Mouse (Mus musculus) embryonic fibroblast, embryonic 13.5 days (primary cell): ENCODE data around the gene Fbxw11. TPM values are rescaled to one million over a fixed set of nuclear protein-coding genes. Genes with fewer than 3 reads are reported as not detected.
A peak's percentile ranks its signal among the peaks of the same experiment; 100 is the strongest.

ENCODE experiments used
- H3K27ac ChIP-seq: 2 replicates; pipeline ENCODE4 v1.5.1; 2012; ENCODE audit warnings: low read length, control low read depth, inconsistent platforms; ENCODE audit not compliant: insufficient read depth
- H3K4me1 ChIP-seq: 2 replicates; pipeline ENCODE4 v1.6.1; 2011; ENCODE audit warnings: low read length; ENCODE audit not compliant: control insufficient read depth, insufficient read depth
- H3K4me3 ChIP-seq: 2 replicates; pipeline ENCODE4 v1.5.1; 2011; ENCODE audit warnings: mild to moderate bottlenecking, control low read depth, low read length; ENCODE audit not compliant: insufficient read depth
- CTCF ChIP-seq: IDR thresholded peaks from 2 replicates; pipeline ENCODE4 v1.5.1; 2011; ENCODE audit warnings: mild to moderate bottlenecking, control low read depth, low read length, moderate library complexity, borderline replicate concordance; ENCODE audit not compliant: insufficient read depth
- POLR2A ChIP-seq: IDR thresholded peaks from 2 replicates; pipeline ENCODE4 v1.6.1; 2011; ENCODE audit warnings: low read depth, mild to moderate bottlenecking, control low read depth, low read length, moderate library complexity
- polyA plus RNA-seq: library from polyadenylated mRNA; stranded (reverse); fragments of >200 nt; gene quantifications from 2 replicates; pipeline ENCODE4 v1.2.4, GENCODE M21; 2011; ENCODE audit warnings: low read depth; ENCODE audit not compliant: missing spikeins, insufficient read length

Gene Fbxw11
- polyA plus RNA-seq, 1 experiment, result 77.9 TPM

DNA sequence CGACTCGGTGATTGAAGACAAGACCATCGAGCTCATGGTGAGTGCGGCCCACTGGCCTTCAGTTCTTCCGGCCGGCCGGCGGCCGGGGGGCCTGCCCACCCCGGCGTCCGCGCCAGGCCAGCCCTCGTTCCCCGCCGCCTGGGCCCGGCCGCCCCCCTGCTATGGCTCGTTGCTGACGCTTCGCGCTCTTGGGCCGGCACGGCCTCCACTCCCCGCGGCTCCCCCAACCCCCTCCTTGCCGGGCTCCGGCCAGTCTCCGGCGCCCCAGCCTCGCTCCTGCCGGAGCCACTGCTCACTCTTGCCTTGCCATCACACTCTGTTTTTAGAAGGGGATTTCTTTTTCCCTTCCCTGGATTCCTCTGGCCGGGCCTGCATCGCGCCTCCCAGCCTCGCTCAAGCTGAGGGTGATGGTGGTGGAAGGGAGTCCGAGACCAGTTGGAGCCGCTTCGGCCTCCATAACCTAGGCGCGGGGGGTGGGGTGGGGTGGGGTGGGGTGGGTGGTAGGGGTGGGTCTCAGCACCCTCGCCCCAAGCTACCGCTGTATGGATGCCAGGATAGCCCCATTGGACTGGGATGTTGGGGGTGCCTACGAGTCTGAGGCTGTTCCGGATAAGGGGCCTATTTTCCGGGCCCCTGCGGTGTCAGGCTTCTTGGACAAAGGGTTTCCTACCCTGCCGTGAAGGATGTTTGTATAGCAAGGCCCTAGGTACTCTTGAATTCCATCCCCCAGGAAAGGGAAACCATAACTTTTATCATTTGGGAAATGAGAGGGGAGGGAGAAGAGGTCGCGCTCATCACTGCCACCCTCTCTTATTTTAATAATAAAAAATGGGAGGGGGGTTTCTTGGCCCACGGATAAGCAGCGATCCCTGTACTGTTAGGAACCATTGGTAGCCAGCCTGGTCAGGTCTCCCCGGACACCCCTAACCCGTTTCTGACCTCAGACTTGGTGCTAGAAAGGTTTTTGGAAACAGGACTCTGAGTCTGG is 669 bp downstream of the Fbxw11 start:
- H3K4me1 ChIP-seq, result peaks cover 15% of the 10 kb centered on the region
- peak overlapping the region; percentile 63 for H3K4me3 ChIP-seq
- H3K27ac ChIP-seq, result peak overlapping the region; percentile 93
- TF ChIP-seq POLR2A (no peak), CTCF (no peak)

DNA sequence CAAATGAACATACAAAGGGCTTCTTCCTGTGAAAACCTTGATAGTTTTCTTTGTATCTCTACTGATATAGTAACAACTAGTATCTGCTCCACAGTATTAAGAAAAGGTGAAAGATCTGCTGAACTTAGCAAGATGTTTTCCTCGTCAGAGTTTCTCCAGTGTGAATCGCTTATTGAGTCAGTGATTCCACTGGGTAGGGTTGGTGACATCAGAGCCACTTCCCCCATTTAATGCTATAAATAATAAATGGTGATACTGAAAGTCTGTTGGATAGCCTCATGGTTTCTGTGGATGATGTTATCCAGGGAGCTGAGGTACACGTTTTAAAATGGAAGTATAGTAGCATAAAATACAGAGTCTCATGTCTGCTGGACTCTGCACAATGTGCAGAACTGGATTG is 1.5 kb downstream of the Fbxw11 start:
- Histone ChIP-seq H3K4me3 (peak overlapping the region; percentile 63), H3K4me1 (peaks cover 15% of the 10 kb centered on the region), H3K27ac (peak overlapping the region; percentile 93; the same call in 1 of the 2 replicates)
- TF ChIP-seq POLR2A, result no peak
- TF ChIP-seq CTCF, result no peak

DNA sequence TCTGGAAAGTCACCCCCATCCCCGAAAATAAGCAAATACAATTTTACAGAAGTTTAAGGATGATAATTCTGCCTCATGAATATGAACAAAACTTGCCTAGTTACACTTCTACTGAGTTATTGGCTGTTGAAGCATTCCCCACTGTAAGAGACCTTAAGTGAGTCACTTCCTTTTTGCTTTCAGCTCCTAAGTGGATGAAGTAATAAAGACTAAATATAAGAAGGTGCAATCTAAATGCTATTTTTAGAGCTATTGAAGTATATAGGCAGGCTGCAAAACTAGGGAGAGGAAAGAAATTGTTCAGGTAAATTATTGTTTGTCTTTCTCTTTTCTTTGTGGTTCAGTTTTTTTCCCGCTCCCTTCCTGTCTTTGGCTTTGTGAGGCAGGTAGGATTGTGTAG is 4.7 kb downstream of the Fbxw11 start:
- Histone ChIP-seq H3K27ac (peak overlapping the region; percentile 78), H3K4me3 (no peak overlapping the region), H3K4me1 (peaks cover 14% of the 10 kb centered on the region)
- no peak for TF ChIP-seq CTCF
- no peak for TF ChIP-seq POLR2A

DNA sequence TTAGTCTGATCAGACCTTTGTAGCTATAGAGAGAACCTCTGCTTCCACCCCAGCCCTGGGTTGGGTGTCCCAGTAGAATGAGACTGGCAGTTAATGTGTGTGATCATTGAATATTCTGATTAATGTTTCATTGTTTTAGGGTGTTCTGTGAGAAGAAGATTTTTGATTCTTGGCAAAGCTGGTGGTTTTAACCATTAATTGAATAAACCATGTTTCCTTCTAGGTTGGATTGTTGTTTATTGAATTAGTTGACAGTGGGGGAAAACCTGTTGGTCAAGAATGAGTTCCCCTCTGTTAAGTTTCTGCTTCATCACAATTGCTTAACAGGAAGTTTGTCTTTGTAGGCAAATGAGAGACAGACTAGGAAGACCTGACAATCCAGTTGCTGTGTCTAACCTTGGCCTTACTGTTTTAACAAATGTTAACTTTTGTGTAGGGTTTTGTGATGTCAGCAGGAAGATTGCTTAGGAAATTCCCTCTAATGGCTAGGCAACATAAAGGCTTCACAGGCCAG is 7.8 kb downstream of the Fbxw11 start:
- peaks cover 14% of the 10 kb centered on the region for H3K4me1 ChIP-seq
- TF ChIP-seq POLR2A, result no peak
- TF ChIP-seq CTCF, result no peak
- H3K4me3 ChIP-seq, result no peak overlapping the region
- H3K27ac ChIP-seq, result no peak overlapping the region

DNA sequence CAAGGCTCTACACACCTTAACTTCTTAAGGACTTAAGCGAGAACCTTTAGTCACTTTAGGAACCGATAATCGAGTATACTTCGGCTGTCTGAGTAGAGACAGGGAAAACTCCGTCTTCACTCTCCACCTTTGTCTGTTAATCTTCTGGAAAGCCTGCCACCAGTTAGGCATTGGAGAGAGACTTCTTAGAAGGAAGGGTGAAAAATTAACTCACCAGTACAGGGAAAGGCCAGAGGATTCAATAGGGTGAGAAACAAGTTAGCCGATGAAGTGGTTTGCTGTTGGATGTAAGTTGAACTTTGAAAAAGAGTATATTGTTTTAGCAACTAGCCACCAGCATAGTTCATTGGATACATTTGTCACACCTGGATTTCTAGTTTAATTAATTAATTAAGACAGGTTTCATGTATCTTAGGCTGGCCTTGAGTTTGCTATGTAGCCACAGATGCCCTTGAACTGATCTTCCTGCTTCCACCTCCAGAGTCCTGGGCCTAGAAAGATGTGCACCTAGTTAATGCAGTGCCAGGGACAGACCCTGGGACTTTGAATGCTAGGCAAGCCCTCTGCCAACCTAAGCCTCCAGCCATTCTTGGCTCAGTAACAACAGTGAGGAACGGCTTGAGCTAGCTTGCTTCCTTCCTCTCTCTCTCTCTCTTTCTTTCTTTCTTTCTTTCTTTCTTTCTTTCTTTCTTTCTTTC is 8.5 kb downstream of the Fbxw11 start:
- H3K4me3 ChIP-seq, result no peak overlapping the region
- no peak for TF ChIP-seq CTCF
- H3K4me1 ChIP-seq, result peaks cover 14% of the 10 kb centered on the region
- no peak overlapping the region for H3K27ac ChIP-seq

DNA sequence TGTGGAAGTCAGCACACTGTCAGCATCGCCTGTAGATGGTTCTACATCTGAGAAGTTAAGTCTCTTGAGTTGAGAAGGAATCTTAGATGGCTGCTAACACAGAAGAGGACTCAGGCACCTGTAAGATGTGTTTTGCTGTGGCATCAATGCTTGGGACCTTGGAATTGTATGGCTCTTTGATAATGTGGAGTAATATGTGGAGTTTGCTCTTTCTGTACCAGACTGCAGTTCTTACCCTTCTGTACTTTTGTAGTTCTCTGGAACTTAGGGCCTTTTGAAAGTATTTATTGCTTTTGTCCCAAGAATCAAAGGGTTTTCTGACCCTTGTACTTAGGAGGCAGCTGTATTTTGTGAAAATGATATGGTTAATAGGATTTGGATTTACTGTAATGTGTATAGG is 9.2 kb downstream of the Fbxw11 start:
- Histone ChIP-seq H3K4me1 (peaks cover 12% of the 10 kb centered on the region), H3K27ac (no peak overlapping the region), H3K4me3 (no peak overlapping the region)
- TF ChIP-seq CTCF (no peak), POLR2A (no peak)

DNA sequence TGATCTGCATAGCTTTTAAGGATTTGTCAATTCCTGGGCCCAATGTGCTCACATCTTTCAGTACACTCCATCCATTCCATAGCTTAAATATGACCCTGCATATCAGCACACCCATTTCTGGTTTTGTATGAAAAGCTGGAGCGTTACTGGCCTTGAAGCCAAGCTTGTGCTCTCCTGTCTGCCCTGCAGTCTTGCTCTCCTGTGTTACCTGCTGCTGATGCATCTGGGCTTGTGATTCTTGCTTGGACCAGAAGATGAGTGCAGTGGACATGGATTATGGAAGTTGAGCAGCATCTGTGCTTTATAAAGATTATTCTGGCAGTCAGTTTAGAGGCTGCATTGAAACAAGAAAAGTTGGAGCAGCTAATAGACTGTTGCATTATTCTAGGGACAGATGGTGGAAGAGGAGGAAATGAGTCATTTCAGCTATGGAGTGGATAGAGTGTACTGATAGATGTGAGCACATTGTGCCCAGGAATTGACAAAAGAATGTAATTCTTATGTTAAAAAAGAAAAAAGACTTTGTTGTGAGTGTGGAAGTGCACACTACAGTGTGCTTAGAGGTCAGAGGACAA is 19.6 kb downstream of the Fbxw11 start:
- Histone ChIP-seq H3K4me3 (no peak overlapping the region), H3K27ac (peak overlapping the region; percentile 68), H3K4me1 (peaks cover 9% of the 10 kb centered on the region)
- TF ChIP-seq POLR2A (no peak), CTCF (no peak)

DNA sequence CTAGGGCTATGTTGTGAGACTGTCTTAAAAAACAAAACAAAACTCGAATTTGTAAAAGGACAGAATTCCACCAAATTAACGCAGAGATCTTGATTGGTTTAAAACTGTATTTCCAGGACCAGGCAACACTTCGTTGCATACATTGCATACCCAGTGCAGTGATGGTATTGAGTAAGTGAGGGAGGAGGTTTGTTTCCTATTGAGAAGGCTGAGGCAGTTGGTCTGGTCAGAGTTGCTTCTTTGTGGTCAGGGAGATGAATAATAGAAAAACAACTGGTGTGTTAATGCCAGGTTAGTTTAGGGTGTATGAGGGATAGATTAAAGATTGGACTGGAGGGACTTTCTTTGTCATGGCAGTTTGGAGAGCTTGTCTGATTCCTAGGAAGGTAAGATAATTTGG is 23.1 kb downstream of the Fbxw11 start:
- H3K27ac ChIP-seq, result 0 out of 2 replicates have a peak overlapping the region, but pooled peaks have one; percentile 19
- no peak for TF ChIP-seq CTCF
- no peak for TF ChIP-seq POLR2A
- H3K4me1 ChIP-seq, result peaks cover 10% of the 10 kb centered on the region
- H3K4me3 ChIP-seq, result no peak overlapping the region

DNA sequence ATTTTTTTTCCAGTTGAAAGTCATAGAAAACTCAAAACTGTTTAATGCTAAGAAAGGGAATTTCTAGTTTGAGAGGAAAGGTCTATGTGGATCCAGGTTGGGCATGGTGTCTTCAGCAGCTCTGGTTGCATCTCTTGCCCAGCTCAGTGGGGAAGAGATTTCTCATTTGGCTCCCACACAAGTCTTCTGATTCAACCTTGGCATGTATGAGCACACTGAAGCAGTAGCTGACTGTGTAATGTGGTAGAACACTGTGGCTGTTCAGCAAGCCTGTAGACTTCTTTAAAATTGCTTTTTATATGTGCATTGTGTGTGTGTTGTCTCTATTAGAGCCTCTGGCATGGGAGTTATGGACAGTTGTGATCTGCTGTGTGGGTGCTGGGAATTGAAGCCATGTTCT is 24.5 kb downstream of the Fbxw11 start:
- Histone ChIP-seq H3K4me3 (no peak overlapping the region), H3K27ac (no peak overlapping the region), H3K4me1 (peaks cover 14% of the 10 kb centered on the region)
- TF ChIP-seq POLR2A, result no peak
- no peak for TF ChIP-seq CTCF
